Mouse (Mus musculus): ENCODE measurements around the gene Iqsec1.

Gene Iqsec1

DNA sequence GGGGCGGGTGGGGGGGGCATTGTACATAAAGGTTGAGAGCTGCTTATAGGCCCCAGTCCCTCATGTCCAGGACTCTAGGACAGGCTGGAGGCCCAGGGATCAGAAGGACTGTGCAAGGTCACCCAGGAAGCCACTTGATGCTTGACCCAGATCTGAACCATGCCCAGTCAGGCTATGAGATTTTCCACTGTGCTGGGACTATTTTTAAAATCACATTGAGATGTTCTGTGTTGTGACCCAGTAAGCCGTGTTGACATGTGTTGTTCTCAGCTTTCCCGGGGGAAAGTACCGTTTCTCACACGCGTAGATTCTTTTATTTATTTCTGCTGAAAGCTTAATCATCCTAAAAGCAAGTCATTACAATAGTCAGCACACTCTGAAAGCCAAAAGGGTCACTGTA, 372.5 kb downstream of the Iqsec1 start:
- DNase-seq: no peak

DNA sequence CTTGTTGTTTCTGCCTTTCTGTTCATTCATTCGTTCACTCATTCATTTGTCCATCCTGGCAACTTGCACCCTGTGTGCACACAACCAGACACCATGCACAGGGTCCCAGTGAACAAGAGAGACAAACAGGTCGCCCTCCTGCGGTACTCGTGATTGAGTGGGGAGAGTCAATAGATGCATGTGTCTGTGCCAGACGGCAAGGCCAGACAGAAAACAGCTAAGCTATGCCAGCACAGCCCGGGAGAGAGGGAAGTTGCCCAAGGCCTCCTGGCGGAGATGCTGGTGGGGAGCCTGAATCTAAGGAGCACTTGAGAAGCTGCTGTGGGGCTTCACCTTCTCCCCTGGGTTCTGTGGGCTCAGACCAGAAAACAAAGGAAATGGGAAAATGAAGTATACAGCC, 373.1 kb downstream of the Iqsec1 start:
- DNase-seq: no peak

DNA sequence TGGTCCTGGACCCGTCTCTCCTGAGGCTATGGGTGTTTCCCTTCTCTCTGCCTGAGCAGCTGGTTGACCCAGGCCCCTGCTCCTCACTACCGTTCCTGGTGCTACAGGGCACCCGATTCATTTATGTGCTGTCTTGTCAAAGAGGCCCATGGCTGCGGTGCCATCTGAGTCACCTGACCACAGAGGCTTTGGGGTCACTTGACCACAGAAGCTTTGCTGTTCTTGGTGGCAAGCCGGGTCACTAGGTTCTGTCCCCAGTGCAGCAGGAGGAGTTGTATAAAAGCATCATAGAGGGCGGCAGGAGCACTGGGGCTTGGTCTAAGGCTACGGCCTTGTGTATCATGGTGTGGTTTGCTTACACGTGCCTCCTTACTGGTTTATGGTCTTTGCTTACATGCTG, 375.2 kb downstream of the Iqsec1 start:
- DNase-seq: no peak

DNA sequence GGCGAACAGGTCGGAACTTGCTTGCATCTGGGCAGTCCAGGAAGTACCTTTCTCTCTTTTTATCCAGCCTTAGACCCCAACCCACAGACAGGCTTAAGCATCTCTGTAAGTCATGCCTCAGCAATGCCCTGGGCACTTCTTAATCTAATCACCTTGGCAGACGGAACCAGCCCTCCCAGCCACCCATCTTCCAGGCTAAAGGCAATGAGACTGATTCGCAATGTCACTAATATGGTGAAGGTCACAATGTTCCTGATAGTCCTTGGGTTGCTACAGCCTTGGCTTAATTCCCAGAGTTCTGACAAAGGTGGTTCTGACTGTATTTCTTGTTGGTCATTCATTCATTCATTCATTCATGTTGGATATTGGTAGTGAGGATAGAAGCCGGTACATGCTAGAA, 378.2 kb downstream of the Iqsec1 start:
- no peak for DNase-seq

DNA sequence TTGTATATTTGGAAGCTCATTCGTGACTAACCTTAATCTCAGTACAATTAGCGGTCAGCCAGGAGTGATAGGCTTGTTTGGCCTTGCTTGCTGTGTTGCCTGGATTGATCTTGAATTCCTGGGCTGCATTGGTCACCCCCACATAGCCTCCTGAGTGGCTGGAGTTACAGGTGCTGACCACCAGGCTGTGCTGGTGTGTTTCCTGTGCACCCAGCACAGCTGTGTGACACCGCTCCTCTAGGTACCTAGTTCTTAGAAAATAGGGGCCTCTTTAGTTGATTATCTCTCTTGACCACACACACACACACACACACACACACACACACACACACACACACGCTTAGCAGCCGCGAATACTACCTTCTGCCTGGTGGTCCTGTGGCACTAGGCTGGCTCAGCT, 380.3 kb downstream of the Iqsec1 start:
- peak in 1 of 2 experiments; percentile 44 for DNase-seq

DNA sequence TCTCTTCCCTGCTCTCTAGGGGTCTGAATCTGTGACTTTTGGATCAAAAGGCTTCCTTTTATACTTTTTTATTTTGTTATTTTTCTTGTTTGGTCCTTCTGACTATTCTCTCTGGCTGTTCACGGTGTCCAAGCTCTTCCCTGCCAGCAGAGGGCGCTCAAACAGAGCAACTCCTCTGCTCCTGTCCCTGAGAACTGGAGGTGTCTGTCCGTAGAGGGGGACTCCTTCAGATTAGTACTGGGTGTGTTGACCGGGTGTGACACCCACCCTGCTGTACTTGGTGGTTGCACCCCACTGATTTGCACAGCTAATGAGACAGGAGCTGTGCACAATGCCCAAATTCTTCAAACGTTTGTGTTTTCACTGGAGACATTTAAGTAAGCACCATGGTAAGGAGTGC, 381.3 kb downstream of the Iqsec1 start:
- DNase-seq: peak; percentile 58 to 88

DNA sequence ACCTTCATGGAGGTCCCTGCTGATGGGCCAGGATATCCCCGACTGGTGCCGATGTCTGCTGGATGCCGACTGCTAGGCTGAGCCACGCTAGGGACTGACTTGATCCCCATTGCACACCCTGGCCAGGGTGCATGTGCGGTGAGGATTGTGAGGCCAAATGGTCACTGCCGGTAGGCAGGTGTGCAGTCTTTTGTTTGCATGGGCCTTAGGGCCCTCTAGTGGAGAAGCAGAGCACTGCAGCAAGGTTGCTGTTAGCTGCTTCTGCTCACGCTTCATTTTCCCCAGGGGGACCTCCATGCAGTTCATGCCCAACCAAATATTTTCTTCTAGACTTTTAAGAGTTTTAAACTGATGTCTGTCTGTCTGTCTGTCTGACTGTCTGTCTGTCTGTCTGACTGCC, 381.9 kb downstream of the Iqsec1 start:
- peak; percentile 73 to 85 for DNase-seq
